Mouse (Mus musculus): ENCODE data around the gene Nodal. TPM values are rescaled to one million over a fixed set of nuclear protein-coding genes. Genes with fewer than 3 reads are reported as not detected.

Nodal gene
- polyA plus RNA-seq, 1 experiment from 2014 or later = 0.09 TPM

DNA sequence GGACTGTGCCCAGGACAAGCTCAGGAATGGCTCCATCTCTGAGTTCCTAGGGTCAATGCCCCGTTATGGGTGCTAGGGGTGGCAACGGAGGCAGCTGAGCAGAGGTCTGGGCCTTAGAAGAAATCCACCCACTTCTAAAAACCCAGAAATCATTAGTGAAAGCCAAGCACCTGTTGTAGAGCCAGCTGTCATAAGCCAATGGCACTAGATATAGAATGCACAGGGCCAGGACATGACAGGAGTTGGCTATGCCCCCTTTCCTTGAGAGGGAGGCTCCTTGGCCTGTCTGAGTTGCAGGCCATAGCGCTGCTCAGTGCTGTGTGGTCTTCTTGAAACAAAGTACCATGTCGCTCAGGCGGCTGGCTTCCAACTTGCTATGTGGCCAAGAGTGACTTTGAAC lies 17.4 kb upstream of the Nodal start:
- WGBS = 84% methylated on average over 5 of the region's 5 CpGs
- no peak for ATAC-seq
- Histone ChIP-seq H3K4me1 (replicated peaks) (no peaks in the 10 kb centered on the region), H3K4me2 (replicated peaks) (no peak overlapping the region), H3K36me3 (no peaks in the 10 kb centered on the region), H3K4me3 (replicated peaks) (no peak overlapping the region), H3K27ac (no peak overlapping the region), H3K27me3 (replicated peaks) (no peaks in the 10 kb centered on the region), H3K9ac (no peak overlapping the region), H3K9me3 (no peaks in the 10 kb centered on the region)

DNA sequence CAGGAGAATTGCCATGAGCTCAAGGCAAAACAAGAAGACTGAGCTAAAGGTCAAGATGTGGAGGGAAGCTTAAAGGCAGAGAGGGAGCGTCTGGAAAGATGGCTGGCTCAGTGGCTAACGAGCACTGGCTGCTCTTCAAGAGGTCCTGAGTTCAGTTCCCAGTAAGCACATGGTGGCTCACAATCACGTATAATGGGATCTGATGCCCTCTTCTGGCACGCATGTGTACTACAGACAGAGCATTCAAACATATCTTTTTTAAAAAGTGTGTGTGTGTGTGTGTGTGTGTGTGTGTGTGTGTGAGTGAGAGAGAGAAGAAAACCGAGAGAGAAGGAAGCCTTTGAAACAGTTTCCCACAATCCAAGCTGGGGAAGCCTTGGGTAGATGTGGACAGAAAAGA lies 15.3 kb upstream of the Nodal start:
- no peak for ATAC-seq
- 69% methylated on average over 5 of the region's 5 CpGs for WGBS
- no peaks in the 10 kb centered on the region for H3K36me3 ChIP-seq
- no peak overlapping the region for H3K27ac ChIP-seq
- 0 out of 2 replicates have a peak, but pooled peaks cover 3% of the 10 kb centered on the region for H3K4me1 ChIP-seq (replicated peaks)
- H3K9me3 ChIP-seq = no peaks in the 10 kb centered on the region
- H3K9ac ChIP-seq = no peak overlapping the region
- no peak overlapping the region for H3K4me2 ChIP-seq (replicated peaks)
- no peak overlapping the region for H3K4me3 ChIP-seq (replicated peaks)
- no peaks in the 10 kb centered on the region for H3K27me3 ChIP-seq (replicated peaks)

DNA sequence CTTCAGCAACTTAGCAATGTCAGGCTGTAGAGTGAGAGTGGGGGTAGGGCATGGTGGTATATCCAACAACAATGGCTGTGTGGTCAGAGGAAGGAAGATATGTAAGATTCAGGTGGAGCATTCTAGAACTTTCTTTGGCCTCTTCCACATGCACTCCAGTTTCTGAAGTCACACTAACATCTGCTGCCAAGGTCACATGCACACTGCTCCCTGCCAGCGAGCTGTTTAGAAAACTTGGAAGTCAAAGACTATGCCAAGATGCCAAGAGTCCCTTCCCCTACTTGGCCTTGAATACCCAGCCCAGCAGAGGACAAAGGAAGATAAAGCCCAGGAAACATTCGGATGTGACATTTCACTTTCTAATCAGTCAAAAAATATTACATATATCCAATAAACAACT lies 14.9 kb upstream of the Nodal start:
- ATAC-seq = no peak
- 86% methylated on average over 2 of the region's 2 CpGs for WGBS
- Histone ChIP-seq H3K9me3 (no peaks in the 10 kb centered on the region), H3K4me3 (replicated peaks) (no peak overlapping the region), H3K36me3 (no peaks in the 10 kb centered on the region), H3K27me3 (replicated peaks) (no peaks in the 10 kb centered on the region), H3K9ac (no peak overlapping the region), H3K4me2 (replicated peaks) (no peak overlapping the region), H3K27ac (no peak overlapping the region), H3K4me1 (replicated peaks) (0 out of 2 replicates have a peak, but pooled peaks cover 3% of the 10 kb centered on the region)

DNA sequence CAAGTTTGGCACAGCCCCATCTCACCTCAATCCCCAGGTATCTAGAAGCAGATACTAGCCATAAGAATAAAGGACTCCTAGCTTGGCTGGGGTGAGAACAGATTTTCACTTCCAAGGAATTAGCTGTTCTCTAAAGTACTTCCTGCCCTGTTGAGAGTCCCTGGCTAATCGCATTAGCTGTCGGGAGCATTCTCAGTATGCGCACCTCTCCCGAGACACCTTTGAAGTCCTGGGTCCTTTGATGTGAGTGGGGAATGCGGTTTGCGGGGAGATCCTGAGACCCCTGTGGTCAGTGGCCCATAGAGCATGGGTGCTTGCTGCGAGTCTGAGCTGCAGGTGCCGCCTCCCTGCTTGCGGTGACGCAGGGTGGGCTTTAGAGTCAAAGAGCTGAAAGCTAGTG lies 11.8 kb upstream of the Nodal start:
- H3K36me3 ChIP-seq = no peaks in the 10 kb centered on the region
- H3K27ac ChIP-seq = no peak overlapping the region
- no peak overlapping the region for H3K4me2 ChIP-seq (replicated peaks)
- no peaks in the 10 kb centered on the region for H3K9me3 ChIP-seq
- H3K4me1 ChIP-seq (replicated peaks) = 0 out of 2 replicates have a peak, but pooled peaks cover 6% of the 10 kb centered on the region
- no peaks in the 10 kb centered on the region for H3K27me3 ChIP-seq (replicated peaks)
- H3K4me3 ChIP-seq (replicated peaks) = no peak overlapping the region
- no peak for ATAC-seq
- WGBS = 13% methylated on average over 10 of the region's 10 CpGs
- no peak overlapping the region for H3K9ac ChIP-seq

DNA sequence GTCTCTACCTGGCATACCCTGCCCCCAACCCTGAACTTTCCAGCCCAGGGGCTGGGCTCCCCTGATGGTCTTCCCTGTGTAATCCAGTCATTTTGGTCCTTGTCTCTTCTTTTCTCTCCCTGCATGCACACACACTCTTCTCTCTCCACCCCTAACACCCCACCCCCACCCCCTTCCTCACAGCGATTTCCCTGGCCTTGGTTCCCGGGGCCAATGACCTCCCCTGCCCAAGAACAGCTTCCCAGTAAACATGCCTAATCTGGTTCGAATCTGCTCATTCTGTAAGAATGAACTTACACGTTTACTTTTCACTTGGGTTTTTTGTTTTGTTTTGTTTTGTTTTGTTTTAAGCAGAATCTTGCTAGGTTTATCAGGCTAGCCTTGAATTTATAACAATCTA lies 8.0 kb upstream of the Nodal start:
- WGBS = 3% methylated on average over 4 of the region's 4 CpGs
- peaks cover 10% of the 10 kb centered on the region; the same call in 1 of the 2 replicates for H3K4me1 ChIP-seq (replicated peaks)
- ATAC-seq = no peak

DNA sequence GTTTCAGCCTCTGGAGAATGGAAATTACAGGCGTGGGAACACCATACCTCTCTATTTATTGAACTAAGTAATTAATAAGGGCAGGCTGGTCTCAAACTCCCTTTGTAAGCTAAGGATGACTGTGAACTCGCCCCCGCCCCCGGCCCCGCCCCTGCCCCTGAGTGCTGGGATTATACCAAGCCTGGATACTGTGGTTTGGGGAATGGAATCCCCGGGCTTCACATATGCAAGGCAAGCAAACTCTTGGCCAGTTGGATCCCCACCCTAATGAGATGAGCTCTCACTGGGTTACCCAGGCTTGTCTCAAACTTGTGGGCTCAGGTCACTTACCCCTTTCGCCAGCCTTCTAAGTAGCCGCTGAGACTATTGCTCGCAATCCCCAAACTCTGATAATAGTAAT lies 7.6 kb upstream of the Nodal start:
- H3K27ac ChIP-seq = no peak overlapping the region
- H3K36me3 ChIP-seq = no peaks in the 10 kb centered on the region
- peaks cover 10% of the 10 kb centered on the region; the same call in 1 of the 2 replicates for H3K4me1 ChIP-seq (replicated peaks)
- H3K4me3 ChIP-seq (replicated peaks) = no peak overlapping the region
- no peaks in the 10 kb centered on the region for H3K9me3 ChIP-seq
- H3K4me2 ChIP-seq (replicated peaks) = no peak overlapping the region
- 35% methylated on average over 9 of the region's 9 CpGs for WGBS
- ATAC-seq = no peak
- no peaks in the 10 kb centered on the region for H3K27me3 ChIP-seq (replicated peaks)
- H3K9ac ChIP-seq = no peak overlapping the region

More for the DNA sequence above, 8.0 kb upstream of the Nodal start:
- no peaks in the 10 kb centered on the region for H3K9me3 ChIP-seq
- no peak overlapping the region for H3K27ac ChIP-seq
- H3K4me3 ChIP-seq (replicated peaks) = no peak overlapping the region
- no peaks in the 10 kb centered on the region for H3K27me3 ChIP-seq (replicated peaks)
- no peak overlapping the region for H3K4me2 ChIP-seq (replicated peaks)
- no peak overlapping the region for H3K9ac ChIP-seq
- no peaks in the 10 kb centered on the region for H3K36me3 ChIP-seq

DNA sequence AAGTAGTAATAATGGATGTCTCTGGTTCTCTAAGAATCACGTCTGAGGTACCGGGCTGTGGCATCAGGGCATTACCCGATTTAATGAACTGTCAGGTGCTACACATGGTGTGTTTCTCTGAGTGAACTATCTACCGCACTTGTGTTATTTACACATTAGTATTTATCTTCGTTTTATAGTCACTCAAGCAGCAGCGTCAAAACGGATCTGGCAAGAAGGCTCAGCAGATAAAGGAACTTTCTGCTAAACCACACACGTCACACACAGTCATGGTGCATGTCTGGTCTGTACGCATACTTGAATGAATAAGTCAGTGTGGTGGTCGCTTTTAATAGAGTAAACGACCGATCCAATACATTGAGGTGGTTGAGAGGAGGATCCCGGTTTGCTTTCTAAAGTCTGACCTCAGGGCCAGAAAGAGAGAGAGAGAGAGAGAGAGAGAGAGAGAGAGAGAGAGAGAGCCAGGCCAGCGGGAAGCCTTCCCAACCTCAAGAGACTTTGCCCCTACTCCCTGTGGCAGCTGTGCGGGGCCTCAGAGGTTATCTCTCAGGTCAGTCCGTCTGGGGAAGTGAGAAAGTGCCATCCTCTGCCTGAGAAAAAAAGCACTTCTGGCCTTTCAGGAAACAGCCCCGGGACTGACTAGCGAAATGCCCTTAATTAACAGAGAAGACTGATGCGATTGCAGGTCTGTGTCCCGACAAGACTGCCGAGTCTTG lies 4.7 kb upstream of the Nodal start:
- H3K36me3 ChIP-seq = no peaks in the 10 kb centered on the region
- peaks cover 17% of the 10 kb centered on the region for H3K27me3 ChIP-seq (replicated peaks)
- H3K27ac ChIP-seq = no peak overlapping the region
- no peak overlapping the region for H3K9ac ChIP-seq
- no peak overlapping the region for H3K4me3 ChIP-seq (replicated peaks)
- peak overlapping the region; percentile 29 for H3K4me2 ChIP-seq (replicated peaks)
- peak; percentile 85 for ATAC-seq
- peaks cover 10% of the 10 kb centered on the region for H3K4me1 ChIP-seq (replicated peaks)
- 19% methylated on average over 21 of the region's 21 CpGs for WGBS
- no peaks in the 10 kb centered on the region for H3K9me3 ChIP-seq

DNA sequence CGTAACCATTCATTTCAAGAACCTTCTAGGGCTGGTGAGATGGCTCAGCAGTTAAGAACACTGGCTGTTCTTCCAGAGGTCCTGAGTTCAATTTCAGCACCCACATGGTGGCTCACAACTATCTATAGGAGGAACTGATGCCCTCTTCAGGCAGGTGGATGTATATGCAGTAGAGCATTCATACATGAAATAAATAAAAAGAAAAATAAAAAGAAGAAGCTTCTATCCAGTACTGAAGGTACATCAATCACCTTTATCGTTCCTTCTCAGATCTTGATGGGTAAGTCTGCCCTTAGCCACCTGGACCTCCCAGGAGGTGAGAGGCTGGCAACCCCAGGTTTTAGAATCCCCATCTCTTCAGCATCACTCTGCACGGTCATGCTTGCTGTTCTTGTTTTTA lies 2.5 kb upstream of the Nodal start:
- no peak for ATAC-seq
- Histone ChIP-seq H3K27ac (no peak overlapping the region), H3K36me3 (no peaks in the 10 kb centered on the region), H3K9me3 (no peaks in the 10 kb centered on the region), H3K4me2 (replicated peaks) (no peak overlapping the region), H3K4me3 (replicated peaks) (no peak overlapping the region), H3K27me3 (replicated peaks) (peaks cover 39% of the 10 kb centered on the region), H3K9ac (no peak overlapping the region), H3K4me1 (replicated peaks) (peaks cover 17% of the 10 kb centered on the region)
- 66% methylated on average over 3 of the region's 3 CpGs for WGBS

DNA sequence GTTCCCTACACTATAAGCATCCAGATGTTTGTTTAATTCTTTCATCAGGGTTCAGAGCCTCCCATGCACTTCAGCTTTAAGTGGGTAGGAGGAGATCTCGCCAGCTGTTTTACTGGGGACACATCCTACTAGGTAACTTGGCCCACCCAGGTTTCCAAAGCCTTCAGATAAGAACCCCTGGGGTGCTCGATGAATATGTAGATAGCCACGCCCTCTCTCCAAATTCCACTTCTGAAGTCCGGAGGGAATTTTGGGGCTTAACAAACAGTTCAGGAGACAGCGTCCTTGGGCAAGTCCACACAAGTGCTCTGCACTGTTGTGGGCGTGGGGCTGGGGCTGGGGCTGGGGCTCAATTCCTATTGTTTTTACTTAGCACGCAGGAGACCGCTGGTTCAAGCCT lies 1.9 kb upstream of the Nodal start:
- Histone ChIP-seq H3K9ac (no peak overlapping the region), H3K27ac (no peak overlapping the region), H3K9me3 (no peaks in the 10 kb centered on the region), H3K36me3 (no peaks in the 10 kb centered on the region), H3K4me1 (replicated peaks) (peaks cover 16% of the 10 kb centered on the region), H3K4me2 (replicated peaks) (no peak overlapping the region), H3K27me3 (replicated peaks) (peaks cover 42% of the 10 kb centered on the region), H3K4me3 (replicated peaks) (no peak overlapping the region)
- ATAC-seq = no peak
- 29% methylated on average over 8 of the region's 8 CpGs for WGBS

DNA sequence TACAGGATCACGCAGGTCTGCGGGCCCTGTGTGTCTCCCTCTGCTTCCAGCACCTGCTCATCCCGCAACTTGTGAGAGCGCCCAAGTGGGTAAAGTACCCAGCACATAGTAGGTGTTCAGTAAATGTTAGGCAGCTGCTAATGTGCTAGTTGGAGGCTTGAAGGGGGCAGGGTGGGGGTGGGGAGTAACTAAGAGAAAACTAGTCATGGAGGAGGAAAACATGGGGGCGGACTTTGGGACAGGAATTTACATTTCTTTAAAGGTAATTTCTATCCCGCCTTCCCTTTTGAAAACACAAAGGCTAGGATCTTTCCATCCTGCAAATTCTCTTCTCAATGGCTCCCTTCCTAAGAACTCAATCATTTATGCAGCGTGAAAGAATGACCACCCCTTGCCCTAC lies 1.2 kb upstream of the Nodal start:
- no peak for ATAC-seq
- H3K9ac ChIP-seq = no peak overlapping the region

DNA sequence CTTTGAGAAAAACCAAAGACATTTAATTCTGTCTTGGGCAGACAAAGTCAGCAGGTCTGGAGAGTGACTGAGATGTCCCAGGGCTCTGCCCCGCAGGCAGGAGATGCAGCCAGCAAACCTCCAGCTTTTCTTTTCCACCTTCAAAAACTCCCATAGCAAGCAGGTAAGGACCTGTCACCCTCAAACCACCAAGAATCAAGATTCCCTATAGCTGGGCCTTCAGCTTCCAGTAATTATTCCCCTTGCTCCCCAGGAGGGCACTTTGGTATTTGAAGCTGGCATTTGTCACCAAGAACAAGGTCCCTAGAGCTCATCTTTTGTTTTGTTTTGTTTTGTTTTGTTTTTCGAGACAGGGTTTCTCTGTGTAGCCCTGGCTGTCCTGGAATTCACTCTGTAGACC lies 726 bp upstream of the Nodal start:
- H3K27ac ChIP-seq = no peak overlapping the region
- H3K9ac ChIP-seq = no peak overlapping the region
- H3K36me3 ChIP-seq = no peaks in the 10 kb centered on the region
- no peak overlapping the region for H3K4me3 ChIP-seq (replicated peaks)
- no peak for ATAC-seq
- peaks cover 16% of the 10 kb centered on the region for H3K4me1 ChIP-seq (replicated peaks)
- 57% methylated on average over 2 of the region's 2 CpGs for WGBS
- no peak overlapping the region for H3K4me2 ChIP-seq (replicated peaks)
- peaks cover 42% of the 10 kb centered on the region for H3K27me3 ChIP-seq (replicated peaks)
- no peaks in the 10 kb centered on the region for H3K9me3 ChIP-seq

More for the DNA sequence above, 1.2 kb upstream of the Nodal start:
- WGBS = 50% methylated on average over 7 of the region's 7 CpGs
- Histone ChIP-seq H3K27me3 (replicated peaks) (peaks cover 42% of the 10 kb centered on the region), H3K4me3 (replicated peaks) (no peak overlapping the region), H3K9me3 (no peaks in the 10 kb centered on the region), H3K4me1 (replicated peaks) (peaks cover 16% of the 10 kb centered on the region), H3K27ac (no peak overlapping the region), H3K36me3 (no peaks in the 10 kb centered on the region), H3K4me2 (replicated peaks) (no peak overlapping the region)

DNA sequence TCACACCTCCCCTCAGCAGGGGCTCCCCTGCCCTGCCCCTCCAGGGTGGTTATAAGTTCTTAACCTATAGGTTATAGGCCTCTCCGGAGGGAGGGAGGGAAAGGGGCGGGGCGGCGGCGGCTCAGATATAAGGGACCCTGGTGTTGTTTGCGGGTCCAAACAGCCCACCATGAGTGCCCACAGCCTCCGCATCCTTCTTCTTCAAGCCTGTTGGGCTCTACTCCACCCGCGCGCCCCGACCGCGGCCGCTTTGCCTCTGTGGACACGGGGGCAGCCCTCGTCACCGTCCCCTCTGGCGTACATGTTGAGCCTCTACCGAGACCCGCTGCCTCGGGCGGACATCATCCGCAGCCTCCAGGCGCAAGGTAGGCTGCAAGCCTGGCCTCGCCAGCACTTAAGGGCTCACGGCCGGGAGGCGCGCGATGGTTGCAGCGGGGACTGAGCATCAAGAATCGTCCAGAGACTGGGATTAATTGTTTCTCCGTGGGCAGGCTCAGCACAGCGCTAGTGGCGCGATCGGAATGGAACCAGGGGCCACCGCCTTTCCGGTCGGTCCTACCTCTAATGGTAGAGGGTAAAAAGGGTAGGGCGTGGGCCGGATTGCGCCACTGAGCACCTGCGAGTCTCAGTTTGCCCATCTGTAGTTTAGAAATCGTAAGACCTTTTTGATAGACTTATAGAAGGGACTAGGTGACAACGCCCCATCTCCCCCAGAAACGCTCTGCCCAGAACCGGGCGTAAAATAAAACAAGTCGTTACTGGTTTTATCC lies 544 bp downstream of the Nodal start:
- WGBS = 1% methylated on average over 50 of the region's 50 CpGs

More for the DNA sequence above, 544 bp downstream of the Nodal start:
- ATAC-seq = peak; percentile 45; the same call in 1 of the 2 replicates
- no peaks in the 10 kb centered on the region for H3K36me3 ChIP-seq
- peak overlapping the region; percentile 41 for H3K4me3 ChIP-seq (replicated peaks)
- no peaks in the 10 kb centered on the region for H3K9me3 ChIP-seq
- H3K27ac ChIP-seq = no peak overlapping the region
- peak overlapping the region; percentile 89 for H3K4me2 ChIP-seq (replicated peaks)
- peak overlapping the region; percentile 41 for H3K9ac ChIP-seq
- peaks cover 42% of the 10 kb centered on the region for H3K27me3 ChIP-seq (replicated peaks)
- peaks cover 14% of the 10 kb centered on the region for H3K4me1 ChIP-seq (replicated peaks)

Data from intestine, embryonic 15.5 days (tissue).